Mouse (Mus musculus) forebrain, postnatal 0 days (tissue): ENCODE measurements around the gene Aph1c. TPM values are rescaled to one million over a fixed set of nuclear protein-coding genes. Genes with fewer than 3 reads are reported as not detected.

Source experiments
- ATAC-seq: fragments of 200-750 bp; cut with Nextera tagmentation; 2 replicates; pipeline ENCODE4 v1.8.0; 2017; ENCODE audit warnings: mild to moderate bottlenecking, moderate library complexity
- DNase-seq: peaks from one replicate; pipeline ENCODE4 v3.0.0-alpha.2; 2015
- H3K27ac ChIP-seq: fragments of 300-500 bp; sonication (generic); 2 replicates; pipeline ENCODE4 v1.5.1; 2014; ENCODE audit warnings: low read depth, mild to moderate bottlenecking, antibody characterized with exemption, low read length, moderate library complexity, mixed read lengths
- H3K27me3 ChIP-seq: fragments of 300-500 bp; sonication (generic); 2 replicates; pipeline ENCODE4 v1.6.1; 2014; ENCODE audit warnings: mild to moderate bottlenecking, low read length, mixed read lengths; ENCODE audit not compliant: insufficient read depth
- H3K36me3 ChIP-seq: fragments of 300-500 bp; sonication (generic); 2 replicates; pipeline ENCODE4 v1.6.1; 2014; ENCODE audit warnings: mild to moderate bottlenecking, moderate library complexity; ENCODE audit not compliant: insufficient read depth
- H3K4me1 ChIP-seq: fragments of 300-500 bp; sonication (generic); 2 replicates; pipeline ENCODE4 v1.6.1; 2014; ENCODE audit warnings: antibody characterized with exemption; ENCODE audit not compliant: insufficient read depth
- H3K4me2 ChIP-seq: fragments of 300-500 bp; sonication (generic); 2 replicates; pipeline ENCODE4 v1.6.1; 2014; ENCODE audit warnings: low read depth, mild to moderate bottlenecking, moderate library complexity
- H3K4me3 ChIP-seq: fragments of 300-500 bp; sonication (generic); 2 replicates; pipeline ENCODE4 v1.5.1; 2014; ENCODE audit warnings: low read depth, low read length, mixed read lengths
- H3K9ac ChIP-seq: fragments of 300-500 bp; sonication (generic); 2 replicates; pipeline ENCODE4 v1.6.1; 2014; ENCODE audit warnings: mild to moderate bottlenecking
- H3K9me3 ChIP-seq: fragments of 300-500 bp; sonication (generic); 2 replicates; pipeline ENCODE4 v1.6.1; 2016; ENCODE audit warnings: low read length
- CTCF ChIP-seq: sonication (generic); IDR thresholded peaks from 2 replicates; pipeline ENCODE4 v1.5.1; 2016; ENCODE audit warnings: antibody characterized with exemption, control low read depth, low read depth
- WGBS: fragments of 180-500 bp; shearing (Covaris S2); extraction: QIAGEN DNeasy Blood & Tissue Kit; methylation state at CpG from one replicate; pipeline ENCODE4 v1.1.7; 2014; 5-methylcytosine and 5-hydroxymethylcytosine counted together
- polyA plus RNA-seq: library from polyadenylated mRNA; unstranded; fragments of >200 nt; fragmentation: Nextera tagmentation; extraction: Ambion mirVana; gene quantifications from 2 replicates; pipeline ENCODE4 v1.2.1, GENCODE M21; 2015
- total RNA-seq: library from RNA; depleted of rRNA; stranded (reverse); fragments of >200 nt; gene quantifications from 2 replicates; pipeline ENCODE4 v1.2.3, GENCODE M21; 2014

Gene Aph1c
- total and polyA plus RNA-seq, 2 experiments from 2014 or later = 2.2 to 3.6 TPM

- TF ChIP-seq CTCF = no peak
- H3K27me3 ChIP-seq = no peaks in the 10 kb centered on the region
- DNase-seq (no peak), ATAC-seq (no peak)
- H3K4me1 ChIP-seq = peaks cover 3% of the 10 kb centered on the region; the same call in 1 of the 2 replicates
- no peak overlapping the region for H3K27ac ChIP-seq
- H3K4me3 ChIP-seq = no peak overlapping the region
- H3K9me3 ChIP-seq = no peaks in the 10 kb centered on the region
- WGBS = 90% methylated on average over 4 of the region's 4 CpGs
- no peak overlapping the region for H3K9ac ChIP-seq
- no peak overlapping the region for H3K4me2 ChIP-seq
- peaks cover 19% of the 10 kb centered on the region; the same call in 1 of the 2 replicates for H3K36me3 ChIP-seq
Observed at GRCm38 (mm10) chr9:66862202-66862601, 27.7 kb upstream of the Aph1c start.

GRCm38 (mm10) chr9:66861104-66861767 is 26.7 kb upstream of the Aph1c start:
- Histone ChIP-seq H3K4me1 (peaks cover 3% of the 10 kb centered on the region; the same call in 1 of the 2 replicates), H3K36me3 (peaks cover 19% of the 10 kb centered on the region; the same call in 1 of the 2 replicates), H3K27ac (no peak overlapping the region; the same call in 1 of the 2 replicates), H3K4me3 (no peak overlapping the region), H3K9ac (no peak overlapping the region), H3K27me3 (no peaks in the 10 kb centered on the region), H3K4me2 (no peak overlapping the region), H3K9me3 (no peaks in the 10 kb centered on the region)
- 31% methylated on average over 5 of the region's 5 CpGs for WGBS
- TF ChIP-seq CTCF = no peak
- ATAC-seq = no peak
- DNase-seq = no peak

DNA sequence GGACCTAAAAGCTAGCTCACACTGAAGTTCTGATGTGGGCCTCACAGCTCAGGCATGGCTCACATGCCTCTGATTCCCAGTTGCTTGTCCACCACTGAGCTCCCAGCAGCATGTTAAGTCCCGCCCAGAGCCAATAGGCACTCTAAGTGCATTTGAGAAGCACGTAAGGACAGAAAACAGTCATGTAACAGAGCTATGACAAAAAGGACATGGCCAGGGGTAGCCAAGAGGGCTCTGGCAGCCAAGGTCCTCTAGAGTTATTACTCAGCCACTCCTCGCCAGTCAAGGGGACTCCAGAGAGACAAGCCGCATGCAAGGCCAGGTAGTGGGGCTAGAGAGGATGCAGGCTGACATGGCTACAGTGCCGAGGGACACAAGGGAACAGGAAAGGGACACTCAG is 25.0 kb upstream of the Aph1c start:
- no peak overlapping the region for H3K27ac ChIP-seq
- DNase-seq (no peak), ATAC-seq (no peak)
- no peak overlapping the region for H3K4me3 ChIP-seq
- H3K36me3 ChIP-seq = peaks cover 19% of the 10 kb centered on the region; the same call in 1 of the 2 replicates
- 97% methylated on average over 5 of the region's 5 CpGs for WGBS
- no peak overlapping the region for H3K4me2 ChIP-seq
- TF ChIP-seq CTCF = no peak
- no peak overlapping the region for H3K9ac ChIP-seq
- no peaks in the 10 kb centered on the region for H3K9me3 ChIP-seq
- H3K4me1 ChIP-seq = peaks cover 3% of the 10 kb centered on the region; the same call in 1 of the 2 replicates
- no peaks in the 10 kb centered on the region for H3K27me3 ChIP-seq

DNA sequence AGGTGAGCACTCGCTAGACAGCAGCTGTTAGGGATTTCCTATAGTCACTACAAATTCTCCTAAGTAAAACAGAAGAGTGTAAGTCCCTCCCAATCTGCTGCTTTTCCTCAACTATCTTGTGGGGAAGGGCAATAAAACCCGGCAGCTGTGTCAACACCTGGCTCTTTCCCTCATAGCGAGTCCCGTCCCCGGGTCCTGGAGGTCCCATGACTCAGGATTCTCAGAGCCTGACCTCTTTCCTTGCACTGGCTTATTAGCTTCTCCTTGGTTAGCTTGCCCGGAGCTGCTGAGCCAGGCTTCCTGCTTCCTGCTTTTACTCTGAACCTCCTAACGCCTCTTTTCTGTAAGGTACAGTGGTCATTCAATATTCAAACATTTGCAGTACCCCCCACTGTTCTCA is 21.3 kb upstream of the Aph1c start:
- TF ChIP-seq CTCF = no peak
- Histone ChIP-seq H3K4me2 (no peak overlapping the region), H3K4me1 (no peaks in the 10 kb centered on the region), H3K9me3 (no peaks in the 10 kb centered on the region), H3K4me3 (no peak overlapping the region), H3K36me3 (peaks cover 19% of the 10 kb centered on the region; the same call in 1 of the 2 replicates), H3K27me3 (no peaks in the 10 kb centered on the region), H3K9ac (no peak overlapping the region), H3K27ac (no peak overlapping the region)
- DNase-seq (no peak), ATAC-seq (no peak)
- 86% methylated on average over 7 of the region's 7 CpGs for WGBS

GRCm38 (mm10) chr9:66852592-66852991 is 18.1 kb upstream of the Aph1c start:
- Histone ChIP-seq H3K9ac (no peak overlapping the region), H3K27me3 (no peaks in the 10 kb centered on the region), H3K4me1 (no peaks in the 10 kb centered on the region), H3K36me3 (peaks cover under 1% of the 10 kb centered on the region; the same call in 1 of the 2 replicates), H3K4me3 (no peak overlapping the region), H3K27ac (no peak overlapping the region), H3K4me2 (no peak overlapping the region), H3K9me3 (no peaks in the 10 kb centered on the region)
- TF ChIP-seq CTCF = no peak
- no peak for DNase-seq
- WGBS = 31% methylated on average over 6 of the region's 6 CpGs
- no peak for ATAC-seq

DNA sequence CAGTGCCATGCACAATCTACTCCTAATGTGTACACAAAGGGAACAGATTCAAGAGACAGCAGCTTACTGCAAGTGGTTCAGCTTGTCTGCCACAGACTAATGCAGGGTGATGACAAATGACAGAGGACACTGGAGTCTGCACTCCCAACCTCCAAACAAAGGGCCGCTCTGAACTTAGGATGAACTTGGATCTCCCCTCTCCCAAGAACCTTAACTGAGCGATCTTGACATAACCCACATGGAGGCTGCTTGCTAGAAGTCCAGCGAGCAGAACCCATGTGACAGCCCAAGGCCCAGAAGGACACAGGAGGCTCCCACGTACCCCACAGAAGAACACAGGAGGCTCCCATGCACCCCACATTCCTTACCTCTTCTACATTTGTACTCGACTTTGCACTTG is 16.4 kb upstream of the Aph1c start:
- H3K4me2 ChIP-seq = no peak overlapping the region
- no peak overlapping the region for H3K9ac ChIP-seq
- H3K36me3 ChIP-seq = peaks cover 12% of the 10 kb centered on the region
- no peak for DNase-seq
- 94% methylated on average over 5 of the region's 5 CpGs for WGBS
- H3K4me3 ChIP-seq = no peak overlapping the region
- H3K27ac ChIP-seq = no peak overlapping the region
- no peaks in the 10 kb centered on the region for H3K9me3 ChIP-seq
- no peaks in the 10 kb centered on the region for H3K4me1 ChIP-seq
- H3K27me3 ChIP-seq = no peaks in the 10 kb centered on the region
- TF ChIP-seq CTCF = no peak
- ATAC-seq = no peak

- Histone ChIP-seq H3K4me3 (no peak overlapping the region), H3K9ac (no peak overlapping the region), H3K4me1 (no peaks in the 10 kb centered on the region), H3K27me3 (no peaks in the 10 kb centered on the region), H3K27ac (no peak overlapping the region), H3K9me3 (no peaks in the 10 kb centered on the region), H3K4me2 (no peak overlapping the region), H3K36me3 (peaks cover 17% of the 10 kb centered on the region)
- no peak for ATAC-seq
- DNase-seq = no peak
- TF ChIP-seq CTCF = no peak
- WGBS = 93% methylated on average over 5 of the region's 5 CpGs
Observed at GRCm38 (mm10) chr9:66846822-66847221, 12.3 kb upstream of the Aph1c start.
